Mouse (Mus musculus) neutrophil, adult 59 days (primary cell): ENCODE results near the gene Stfa3. TPM values are rescaled to one million over a fixed set of nuclear protein-coding genes. Genes with fewer than 3 reads are reported as not detected.

Experiments used
- total RNA-seq, 2 experiments: library from RNA; stranded (reverse); gene quantifications; 1 replicate in 1 of 2; 2 replicates in 1 of 2; pipeline ENCODE4 v1.2.4; 2023

Stfa3 gene
- total RNA-seq = 1 to 10 TPM; 1.4 to 2.2 TPM

GRCm38 (mm10) chr16:36455342-36455802 is at the start of gene Stfa3:
Stfa3 (minus strand) TSS chr16:36455392.

GRCm38 (mm10) chr16:36408357-36408756 is 46.8 kb downstream of the Stfa3 start, which contains the start of gene Stfa2:
Stfa2 (minus strand) TSS chr16:36408457.

Other genes starting within 250 kb of the Stfa3 start
- not detected for gene Gm5416, start 245.0 kb downstream of the Stfa3 start, total RNA-seq
- not detected for gene 2010005H15Rik, start 233.9 kb downstream of the Stfa3 start, total RNA-seq
- gene Stfa1, start 178.4 kb downstream of the Stfa3 start, total RNA-seq = 1 to 10 TPM; 3.9 to 5.7 TPM
- not detected for gene BC117090, start 121.1 kb downstream of the Stfa3 start, total RNA-seq
- gene BC100530, start 87.6 kb downstream of the Stfa3 start, total RNA-seq = 1 to 10 TPM; 2.5 to 3.7 TPM
- gene Stfa2, start 46.9 kb downstream of the Stfa3 start, total RNA-seq = 1 to 10 TPM in 1 of 2 experiments, not detected in 1; 1.5 TPM
- not detected for gene Casr, start 106.7 kb upstream of the Stfa3 start, total RNA-seq
- gene Cd86, start 210.7 kb upstream of the Stfa3 start, total RNA-seq = 10 to 100 TPM; 20.4 to 25.5 TPM
- under 1 TPM; 0.40 to 0.44 TPM for gene Ildr1, start 238.6 kb upstream of the Stfa3 start, total RNA-seq